Mouse (Mus musculus) cerebellum, adult 8-10 months (tissue): Measurements from ENCODE around the gene Fh1.

Experiments used
- DNase-seq: peaks from one replicate; pipeline ENCODE4 v3.0.0; 2022

Fh1 gene

GRCm38 (mm10) chr1:175625257-175625879, at the start of gene Fh1:
Gene Fh1 (minus strand): TSS chr1:175625635.
- peak; percentile 92 for DNase-seq

DNA sequence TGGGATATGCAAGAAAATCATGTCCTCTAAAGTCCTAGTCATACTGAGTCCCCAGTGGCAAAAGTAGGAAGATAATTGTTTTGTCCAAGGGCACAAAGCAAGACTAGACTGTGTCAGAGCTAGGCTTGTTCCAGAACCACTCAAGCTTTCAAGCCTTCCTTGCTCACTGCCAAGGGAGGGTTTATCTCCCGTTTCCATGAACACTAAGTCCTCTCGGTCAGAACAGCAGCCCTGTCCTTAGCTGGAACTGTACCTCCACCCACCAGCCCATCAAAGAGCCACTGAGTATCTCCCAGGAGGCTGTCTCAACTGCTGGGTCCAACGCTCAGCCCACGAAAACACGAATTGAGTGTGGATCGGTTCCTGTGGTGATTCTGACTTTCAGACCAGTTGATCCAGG, 49.7 kb upstream of the Fh1 start:
- DNase-seq, result no peak

DNA sequence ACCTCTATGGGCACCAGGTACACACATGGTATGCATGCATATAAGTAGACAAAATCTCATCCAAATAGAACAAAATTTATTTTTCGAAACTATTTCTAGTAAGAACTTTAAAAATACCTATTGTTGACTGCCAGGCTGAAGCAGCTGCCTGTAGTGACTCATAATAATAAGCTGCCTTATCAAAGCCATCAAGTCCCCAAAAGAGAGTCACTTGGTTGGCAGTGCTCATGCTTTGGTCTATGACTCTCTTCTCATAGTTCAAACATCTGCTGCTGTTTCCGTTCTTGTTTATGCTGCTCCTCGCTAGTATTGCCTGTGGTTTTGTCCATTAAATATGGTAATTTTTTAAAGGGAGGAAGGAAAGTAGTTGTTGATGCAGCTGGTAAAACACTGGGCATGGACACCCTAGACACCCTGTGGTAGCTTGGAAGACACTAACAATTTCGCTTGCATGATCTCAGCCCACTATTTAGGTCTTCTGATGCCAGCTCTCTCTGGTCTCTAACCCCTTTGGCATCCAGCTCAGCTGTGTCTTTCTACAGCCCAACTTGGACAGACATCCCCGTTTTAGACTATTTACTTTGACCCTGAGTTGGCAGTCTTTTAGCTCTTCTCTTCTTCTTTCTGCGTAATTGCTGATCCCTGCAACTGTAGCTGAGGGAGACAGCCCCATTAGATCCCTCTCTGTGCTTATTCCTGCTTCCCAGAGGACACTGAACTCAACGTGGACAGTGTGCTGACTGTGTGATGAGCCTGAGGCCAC, 48.3 kb upstream of the Fh1 start:
- no peak for DNase-seq

GRCm38 (mm10) chr1:175671626-175672025, 46.2 kb upstream of the Fh1 start:
- DNase-seq, result no peak

DNA sequence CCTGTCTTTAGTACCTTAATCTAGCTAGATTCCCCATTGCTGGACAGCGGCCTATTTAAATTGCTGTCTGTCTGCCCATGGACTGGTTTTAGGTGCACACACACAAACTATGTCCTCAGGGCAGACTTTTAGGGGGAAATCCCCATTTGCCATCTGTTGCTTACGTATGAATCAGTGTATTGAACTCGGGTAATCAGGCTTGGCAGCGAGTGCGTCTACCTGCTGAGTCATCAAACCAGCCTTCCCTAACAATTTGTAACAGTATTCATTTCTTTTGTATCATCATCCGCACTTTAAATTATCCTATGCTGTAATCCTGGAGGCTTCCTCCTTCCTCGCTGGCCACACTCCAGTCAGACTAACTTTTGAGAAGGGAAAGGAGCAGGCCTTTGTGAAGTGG, 44.6 kb upstream of the Fh1 start:
- no peak for DNase-seq

DNA sequence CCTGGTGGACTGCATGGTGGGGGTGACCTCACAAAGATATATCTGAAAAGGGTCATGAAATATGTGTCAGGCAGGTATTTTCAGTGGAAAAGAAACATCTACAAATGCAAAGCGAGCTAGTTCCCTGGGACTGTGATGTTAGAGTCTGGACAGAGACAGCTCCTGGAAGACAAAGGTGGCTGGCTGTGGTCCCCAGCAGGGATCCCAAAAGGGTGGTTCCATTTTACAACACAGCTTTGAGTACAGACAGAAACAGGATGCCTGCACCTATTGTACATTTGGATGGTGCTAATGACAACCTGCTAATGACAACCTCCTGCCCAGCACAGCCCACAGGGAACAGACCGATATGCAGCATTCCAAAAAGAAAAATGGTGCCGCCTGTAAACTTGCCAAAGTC, 44.0 kb upstream of the Fh1 start:
- DNase-seq, result no peak

DNA sequence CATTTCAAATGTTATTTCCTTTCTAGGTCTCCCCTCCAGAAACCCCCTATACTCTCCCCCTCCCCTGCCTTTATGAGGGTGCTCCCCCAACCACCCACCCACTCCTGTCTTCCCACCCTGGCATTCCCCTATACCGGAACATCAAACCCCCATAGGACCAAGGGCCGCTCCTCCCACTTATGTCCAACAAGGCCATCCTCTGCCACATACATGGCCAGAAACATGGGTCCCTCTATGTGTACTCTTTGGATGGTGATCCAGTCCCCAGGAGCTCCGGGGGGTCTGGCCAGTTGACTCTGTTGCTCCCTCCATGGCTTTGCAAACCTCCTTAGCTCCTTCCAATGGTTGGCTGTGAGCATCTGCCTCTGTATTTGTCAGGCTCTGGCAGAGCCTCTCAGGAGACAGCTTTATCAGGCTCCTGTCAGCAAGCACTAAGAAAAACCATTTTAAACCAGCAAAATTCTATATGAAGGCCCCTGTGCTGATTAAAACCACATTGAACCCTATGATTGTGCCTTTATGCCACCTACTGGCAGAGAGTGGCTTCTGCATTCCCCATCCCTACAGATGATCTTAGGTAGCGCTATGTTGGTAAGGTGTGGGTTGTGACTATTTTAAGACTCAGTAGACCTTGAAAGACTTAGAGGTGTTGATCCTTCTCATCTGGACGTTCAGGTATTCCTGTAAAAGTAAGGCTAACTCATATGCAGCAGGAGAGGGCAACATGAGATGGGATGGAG, 43.4 kb upstream of the Fh1 start:
- peak; percentile 10 for DNase-seq

GRCm38 (mm10) chr1:175659900-175660299, 34.5 kb upstream of the Fh1 start:
- no peak for DNase-seq

- no peak for DNase-seq
Measured at GRCm38 (mm10) chr1:175648615-175649014, 23.2 kb upstream of the Fh1 start.

- no peak for DNase-seq
Measured at GRCm38 (mm10) chr1:175646952-175647351, 21.5 kb upstream of the Fh1 start.

- no peak for DNase-seq
Measured at GRCm38 (mm10) chr1:175643496-175644265, 18.2 kb upstream of the Fh1 start.

- DNase-seq, result no peak
Measured at GRCm38 (mm10) chr1:175640435-175641150, 15.2 kb upstream of the Fh1 start.

DNA sequence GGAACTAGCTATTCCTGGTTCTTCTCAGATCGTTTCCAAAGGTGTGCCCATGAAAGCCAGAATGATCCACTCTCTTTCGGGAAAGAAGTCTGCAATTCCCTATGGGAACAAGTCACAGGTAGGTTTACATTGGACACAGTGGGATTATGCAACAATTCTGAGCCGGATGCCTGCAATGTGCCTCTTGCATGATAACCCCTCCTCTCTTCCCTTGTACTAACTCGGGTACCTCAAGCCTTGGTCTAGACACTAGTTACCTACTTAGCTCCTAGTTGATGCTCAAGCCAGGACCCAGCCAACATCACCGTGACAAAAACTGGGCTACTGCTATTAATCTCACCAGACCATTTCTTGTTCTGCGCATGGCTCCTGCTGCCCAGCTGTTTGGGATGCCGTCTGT, 13.6 kb upstream of the Fh1 start:
- no peak for DNase-seq

DNA sequence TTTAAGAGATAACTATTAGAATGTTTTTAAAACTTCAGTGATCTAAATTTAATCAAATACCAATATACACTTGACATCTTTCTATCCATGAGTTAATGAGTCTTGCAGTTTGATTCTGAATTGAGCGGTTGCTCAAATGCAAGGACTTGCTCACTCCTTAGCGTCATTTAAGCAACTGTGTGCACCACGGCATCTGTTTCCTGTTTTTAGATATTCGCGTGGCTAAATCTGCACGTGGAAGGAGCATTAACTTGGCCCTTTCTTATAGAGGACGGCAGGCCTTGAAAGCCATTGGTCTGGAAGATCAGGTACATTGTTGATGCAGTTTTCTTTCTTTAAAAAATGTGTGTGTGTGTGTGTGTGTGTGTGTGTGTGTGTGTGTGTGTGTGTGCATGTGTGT, 12.2 kb upstream of the Fh1 start:
- DNase-seq, result no peak

- no peak for DNase-seq
Measured at GRCm38 (mm10) chr1:175632470-175632869, 7.0 kb upstream of the Fh1 start.

DNA sequence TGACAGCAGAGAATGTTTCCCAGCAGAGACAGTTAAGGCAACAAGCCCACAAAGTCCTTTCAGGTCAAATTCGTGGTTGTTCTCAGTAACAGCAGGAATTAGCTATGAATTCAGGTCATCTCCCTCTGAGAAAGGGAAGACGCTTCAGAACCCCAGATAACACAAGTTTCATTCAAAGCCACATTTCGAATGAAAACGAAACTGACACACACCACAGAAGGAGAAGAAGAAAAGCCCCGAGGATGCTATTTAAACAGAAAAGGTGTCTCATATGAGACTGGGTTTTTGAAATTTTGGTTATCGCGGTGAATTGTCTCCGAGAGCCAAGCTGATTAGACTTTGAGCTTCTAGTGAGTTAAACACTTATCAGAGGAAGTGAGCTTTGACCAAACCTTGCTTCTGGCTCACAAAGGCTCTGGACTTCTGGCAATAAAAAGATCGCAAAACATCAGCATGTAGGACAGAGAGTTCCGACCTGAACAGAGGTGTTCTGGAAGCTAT, 6.3 kb upstream of the Fh1 start:
- no peak for DNase-seq

DNA sequence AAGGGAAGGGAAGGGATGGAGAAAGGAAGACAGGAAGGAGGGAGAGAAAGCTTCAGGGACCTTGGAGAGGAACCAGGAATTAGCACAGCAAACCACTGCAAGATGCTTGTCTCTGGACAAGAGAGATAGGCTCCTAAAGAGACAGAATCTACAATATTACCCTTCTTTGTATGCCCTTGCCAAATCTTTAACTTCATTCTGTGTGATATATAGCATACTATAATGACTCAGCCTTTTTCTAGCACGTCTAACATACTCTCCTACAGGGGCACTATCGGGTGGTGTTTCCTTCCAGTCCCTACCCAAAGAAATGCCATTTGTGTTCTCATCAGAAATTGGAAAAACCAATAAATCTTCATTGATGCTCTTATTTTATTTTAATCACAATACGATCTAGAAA, 5.6 kb upstream of the Fh1 start:
- no peak for DNase-seq

DNA sequence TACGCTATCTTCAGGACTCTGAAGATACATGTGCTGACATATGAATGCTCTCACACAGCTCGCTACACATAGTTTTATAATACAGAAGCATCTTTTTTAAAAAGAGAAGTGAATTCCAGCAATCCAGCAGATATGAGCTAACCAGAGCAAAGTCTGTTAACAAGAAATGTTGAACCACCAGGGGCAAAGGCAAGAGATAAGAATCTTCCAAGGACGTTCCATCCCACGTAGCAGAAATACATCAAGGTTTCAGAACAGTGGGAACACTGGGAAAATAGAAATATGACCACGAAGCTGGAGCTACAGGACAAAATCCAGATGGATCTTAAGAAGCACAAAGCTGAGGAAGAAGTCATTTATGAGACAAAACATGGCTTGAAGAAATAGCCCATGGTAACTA, 4.9 kb upstream of the Fh1 start:
- DNase-seq, result no peak

DNA sequence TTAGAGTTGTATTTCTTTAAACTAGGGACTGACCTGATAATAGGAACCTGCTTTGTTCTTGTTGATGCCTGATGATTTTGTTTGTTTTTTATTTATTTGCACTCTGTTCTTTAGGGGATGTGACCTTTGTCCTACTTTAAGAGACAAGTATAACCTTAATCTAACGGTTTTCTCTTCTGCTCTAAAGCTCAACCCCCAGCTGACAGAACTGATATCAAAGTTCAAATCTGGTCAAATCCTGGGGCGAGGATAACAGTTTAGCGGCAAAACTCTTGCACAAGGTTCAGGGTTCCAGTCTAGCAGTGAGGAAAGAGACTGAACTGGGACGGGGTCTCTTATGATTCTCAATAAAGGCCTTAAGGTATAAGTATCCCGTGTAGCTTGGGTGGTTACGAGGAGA, 3.8 kb upstream of the Fh1 start:
- DNase-seq, result no peak

DNA sequence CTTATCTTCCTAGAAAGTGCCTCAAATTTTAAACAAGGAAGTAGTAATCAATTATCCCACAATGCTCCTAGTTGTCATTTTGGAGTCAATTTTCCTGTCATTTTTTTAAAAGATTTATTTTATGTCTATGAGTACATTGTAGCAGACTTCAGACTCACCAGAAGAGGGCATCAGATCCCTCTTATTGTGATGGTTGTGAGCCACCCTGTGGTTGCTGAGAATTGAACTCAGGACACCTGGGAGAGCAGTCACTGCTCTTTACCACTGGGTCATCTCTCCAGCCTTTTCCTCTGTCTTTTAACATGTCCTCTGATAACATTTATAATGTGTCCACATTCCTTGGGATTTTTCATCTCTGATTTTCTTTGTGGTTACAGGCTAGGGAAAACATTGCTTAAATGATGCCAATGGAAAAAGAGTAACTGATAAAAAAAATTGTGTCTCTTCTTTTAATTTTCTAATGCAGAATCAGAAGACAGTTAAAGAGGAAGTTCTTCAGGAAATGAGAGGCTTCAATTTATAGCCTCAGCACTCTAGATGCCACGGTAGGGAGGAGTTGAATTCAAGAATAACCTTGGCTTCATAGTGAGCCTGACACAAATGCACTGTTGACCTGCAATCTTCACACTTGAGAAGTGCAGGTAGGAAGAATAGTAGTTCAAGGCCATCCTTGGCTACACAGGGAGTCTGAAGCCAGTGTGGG, 706 bp upstream of the Fh1 start:
- no peak for DNase-seq

DNA sequence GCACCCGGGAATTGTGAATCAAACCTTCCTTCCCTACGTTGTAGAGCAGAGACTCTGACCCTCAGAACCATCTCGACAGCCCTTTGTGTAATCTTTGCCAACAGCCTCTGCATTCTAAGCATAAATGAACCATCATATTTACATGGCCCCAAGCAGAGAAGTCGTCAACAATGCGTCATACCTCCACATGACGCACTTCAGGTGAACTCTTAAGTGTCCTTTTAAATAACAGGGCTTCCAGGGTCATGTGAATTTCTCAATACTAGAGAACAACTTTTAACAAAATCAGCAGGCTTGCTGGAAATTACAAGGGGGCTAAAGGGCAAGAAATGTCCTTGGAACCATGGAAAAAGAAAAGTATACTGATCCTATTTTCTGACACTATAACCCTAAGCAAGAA, 1.8 kb downstream of the Fh1 start:
- DNase-seq, result no peak
